Mouse (Mus musculus): ENCODE results near the gene Lyzl6. TPM values are rescaled to one million over a fixed set of nuclear protein-coding genes. Genes with fewer than 3 reads are reported as not detected.
"Not testable (repeated sequence)": the region's sequence is repeated elsewhere in the genome, so short reads cannot be mapped to it uniquely, and the experiment has no call there.

Lyzl6 gene
- polyA plus RNA-seq (2015; fragmentation: Nextera tagmentation; extraction: Ambion mirVana), result not detected in 2 replicates

DNA sequence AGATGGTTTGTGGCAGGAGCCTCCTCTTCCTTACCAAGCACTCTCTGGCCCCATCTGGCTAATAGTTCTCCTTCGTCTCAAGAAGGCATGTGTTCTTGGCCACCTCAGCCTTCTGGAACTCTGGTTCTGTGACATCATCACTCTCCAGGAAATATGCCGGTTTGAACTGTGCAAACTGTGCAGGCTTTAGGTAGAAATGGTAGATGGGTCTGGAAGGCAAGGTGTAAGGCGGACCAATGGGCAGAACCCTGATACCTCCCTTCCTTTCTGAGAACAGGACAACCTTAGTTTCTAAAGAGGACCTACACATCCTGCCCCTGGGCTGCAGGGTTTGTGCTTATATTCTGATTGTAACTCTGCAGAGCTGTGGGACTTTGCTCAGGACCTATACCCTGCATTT is at the start of gene Lyzl6:
Gene Lyzl6, minus strand, starts transcription at position 101 of the 400 bp plus-strand sequence.
- Histone ChIP-seq H3K4me1 (no peaks in the 10 kb centered on the region; the same call in 1 of the 2 replicates), H3K4me3 (no peak within 1 kb of the TSS), H3K4me2 (peak within 1 kb of the TSS; percentile 14; the same call in 1 of the 2 replicates), H3K36me3 (replicated peaks) (no peaks in the 10 kb centered on the region), H3K27ac (no peak within 1 kb of the TSS), H3K27me3 (replicated peaks) (peaks cover 10% of the 10 kb centered on the region; the same call in 1 of the 2 replicates), H3K9ac (no peak within 1 kb of the TSS), H3K9me3 (no peaks in the 10 kb centered on the region)
- WGBS, result 85% methylated on average over 3 of the region's 3 CpGs
- no peak for ATAC-seq (replicated peaks)

DNA sequence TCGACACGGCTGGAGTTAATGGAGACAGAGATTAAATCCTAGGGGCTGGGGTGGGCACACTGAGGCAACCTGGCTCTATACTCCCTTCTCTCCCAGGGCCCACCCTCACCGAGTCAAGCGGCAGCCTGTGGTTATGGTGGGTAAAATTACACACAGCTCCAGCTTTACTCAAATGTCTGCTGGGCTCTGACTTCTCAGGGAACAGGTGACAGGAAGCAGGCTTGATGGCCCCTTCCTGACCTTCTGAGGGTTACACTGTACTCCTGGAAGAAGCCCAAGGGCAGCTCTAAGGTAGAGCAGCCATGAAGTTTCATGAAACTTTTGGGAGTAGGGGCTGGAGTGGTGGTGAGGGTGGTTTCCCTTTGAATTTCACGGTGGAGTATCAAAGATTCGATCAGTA is 48.0 kb upstream of the Lyzl6 start:
- no peaks in the 10 kb centered on the region for H3K27me3 ChIP-seq (replicated peaks)
- no peak for ATAC-seq (replicated peaks)
- no peaks in the 10 kb centered on the region for H3K4me1 ChIP-seq
- peaks cover 51% of the 10 kb centered on the region for H3K36me3 ChIP-seq (replicated peaks)
- no peak overlapping the region for H3K9ac ChIP-seq
- no peak overlapping the region for H3K4me3 ChIP-seq
- WGBS, result 93% methylated on average over 6 of the region's 6 CpGs
- H3K27ac ChIP-seq, result no peak overlapping the region
- H3K4me2 ChIP-seq, result no peak overlapping the region
- H3K9me3 ChIP-seq, result no peaks in the 10 kb centered on the region

DNA sequence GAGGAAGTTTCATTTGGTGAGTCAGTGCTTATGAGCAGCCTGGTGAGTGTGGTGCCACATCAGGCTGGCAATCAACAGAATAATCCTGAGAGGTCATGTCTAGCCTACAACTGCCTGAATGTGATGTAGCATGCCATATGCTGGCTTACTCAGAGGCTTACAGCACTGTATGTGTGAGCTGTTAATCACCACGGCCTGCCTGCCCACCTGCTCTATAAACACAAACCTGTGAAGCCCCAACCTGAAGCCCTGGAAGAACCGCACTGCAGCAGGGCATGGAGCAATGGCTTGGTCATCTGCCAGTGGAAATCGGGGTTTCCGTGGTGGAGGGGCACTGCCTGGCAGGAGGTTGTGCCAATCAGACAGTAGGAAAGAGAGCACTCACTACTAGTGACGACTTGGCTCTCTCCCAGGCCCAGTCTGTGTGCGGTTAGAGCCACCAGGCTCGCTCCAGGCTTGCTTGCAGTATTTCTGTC is 46.6 kb upstream of the Lyzl6 start:
- H3K36me3 ChIP-seq (replicated peaks), result peaks cover 52% of the 10 kb centered on the region
- no peak overlapping the region for H3K4me3 ChIP-seq
- no peaks in the 10 kb centered on the region for H3K4me1 ChIP-seq
- H3K27ac ChIP-seq, result no peak overlapping the region
- H3K4me2 ChIP-seq, result no peak overlapping the region
- H3K9ac ChIP-seq, result no peak overlapping the region
- no peaks in the 10 kb centered on the region for H3K9me3 ChIP-seq
- H3K27me3 ChIP-seq (replicated peaks), result no peaks in the 10 kb centered on the region
- 85% methylated on average over 7 of the region's 7 CpGs for WGBS
- ATAC-seq (replicated peaks), result no peak

DNA sequence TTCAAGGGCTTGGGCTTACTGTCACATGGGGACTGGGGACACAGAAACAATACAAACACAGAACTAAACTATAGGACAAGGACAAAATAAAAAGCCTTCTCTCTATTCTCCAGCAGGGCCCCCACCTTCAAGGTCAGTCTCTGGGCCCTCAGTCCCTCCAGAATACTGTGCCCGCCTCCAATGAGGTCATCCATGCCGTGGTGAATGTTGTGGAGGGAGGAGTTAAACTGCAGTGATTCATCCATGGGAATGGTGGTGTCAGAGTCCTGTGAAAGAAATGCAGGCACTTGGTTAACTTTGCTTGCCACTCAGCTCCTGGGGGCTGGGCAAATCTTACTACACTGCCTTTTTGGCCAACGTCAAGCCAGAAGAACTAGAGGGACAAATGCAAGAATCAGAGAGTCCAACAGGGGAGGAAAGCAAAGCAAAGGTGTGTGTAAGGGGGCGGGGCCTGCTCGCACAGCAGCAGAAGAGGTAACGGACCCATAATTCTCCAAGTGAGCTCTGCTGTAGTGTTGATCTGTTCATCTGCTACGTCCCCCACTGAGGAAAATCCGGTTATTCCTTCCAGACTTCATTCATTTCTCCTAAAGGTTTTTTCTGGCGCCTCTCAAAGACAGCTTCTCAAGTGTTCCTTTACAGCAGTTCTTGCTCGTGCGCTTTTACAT is 45.1 kb upstream of the Lyzl6 start:
- H3K9me3 ChIP-seq, result no peaks in the 10 kb centered on the region
- H3K4me3 ChIP-seq, result no peak overlapping the region
- H3K36me3 ChIP-seq (replicated peaks), result peaks cover 62% of the 10 kb centered on the region
- 87% methylated on average over 11 of the region's 11 CpGs for WGBS
- H3K27me3 ChIP-seq (replicated peaks), result no peaks in the 10 kb centered on the region
- ATAC-seq (replicated peaks), result no peak
- no peak overlapping the region for H3K27ac ChIP-seq
- H3K4me1 ChIP-seq, result no peaks in the 10 kb centered on the region
- H3K9ac ChIP-seq, result no peak overlapping the region
- no peak overlapping the region for H3K4me2 ChIP-seq

DNA sequence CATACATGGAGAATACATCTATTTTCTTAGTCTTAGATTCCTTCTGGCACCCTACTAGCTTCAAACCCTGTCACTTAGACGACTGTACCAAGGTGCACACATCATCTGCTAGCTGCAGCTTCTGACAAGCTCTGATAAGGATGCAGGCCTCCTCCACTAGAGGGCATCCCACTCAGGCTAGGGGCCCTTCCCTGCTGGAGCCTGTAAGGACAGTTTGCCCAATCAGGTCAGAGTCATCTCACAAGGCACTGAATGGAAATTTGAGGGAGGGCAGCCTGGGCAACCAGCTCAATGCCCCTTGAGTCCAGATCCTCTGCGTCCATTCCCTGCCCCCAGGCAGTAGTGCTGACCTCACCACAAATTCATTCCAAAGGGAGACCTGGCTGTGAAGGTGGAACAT is 38.4 kb upstream of the Lyzl6 start:
- not testable (repeated sequence) for H3K9ac ChIP-seq

DNA sequence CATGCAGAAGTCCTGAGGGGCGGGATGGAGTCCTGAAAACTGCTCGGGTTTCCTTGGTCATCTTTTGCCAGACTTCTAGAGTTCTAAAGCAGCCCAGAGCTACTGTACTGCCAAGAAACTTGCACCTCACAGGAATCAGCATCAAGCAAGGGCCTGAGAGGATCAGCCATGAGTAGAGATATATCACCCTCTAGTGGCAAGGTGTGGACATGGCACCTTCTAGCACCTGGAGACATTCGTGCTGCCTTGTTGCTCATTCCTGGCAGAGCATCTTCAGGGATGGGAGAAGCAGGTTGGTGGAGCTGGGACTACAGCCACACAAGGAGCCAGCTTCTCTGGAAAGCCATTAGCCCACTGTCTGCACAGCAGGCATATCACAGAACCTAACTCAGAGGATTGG is 36.9 kb upstream of the Lyzl6 start:
- peak; percentile 67; the same call in 1 of the 2 replicates for ATAC-seq (replicated peaks)
- H3K4me2 ChIP-seq, result no peak overlapping the region
- peaks cover 23% of the 10 kb centered on the region for H3K36me3 ChIP-seq (replicated peaks)
- H3K9ac ChIP-seq, result no peak overlapping the region
- no peaks in the 10 kb centered on the region for H3K4me1 ChIP-seq
- no peak overlapping the region for H3K4me3 ChIP-seq
- H3K27ac ChIP-seq, result no peak overlapping the region
- no peaks in the 10 kb centered on the region for H3K9me3 ChIP-seq
- no peaks in the 10 kb centered on the region for H3K27me3 ChIP-seq (replicated peaks)
- WGBS, result 38% methylated on average over 3 of the region's 3 CpGs

More for the DNA sequence above, 38.4 kb upstream of the Lyzl6 start:
- not testable (repeated sequence) for H3K4me3 ChIP-seq; H3K4me2 ChIP-seq; H3K4me1 ChIP-seq; ATAC-seq (replicated peaks); H3K27ac ChIP-seq; H3K9me3 ChIP-seq; H3K27me3 ChIP-seq (replicated peaks)
- peaks cover 28% of the 10 kb centered on the region for H3K36me3 ChIP-seq (replicated peaks)
- WGBS, result 37% methylated on average over 2 of the region's 2 CpGs

DNA sequence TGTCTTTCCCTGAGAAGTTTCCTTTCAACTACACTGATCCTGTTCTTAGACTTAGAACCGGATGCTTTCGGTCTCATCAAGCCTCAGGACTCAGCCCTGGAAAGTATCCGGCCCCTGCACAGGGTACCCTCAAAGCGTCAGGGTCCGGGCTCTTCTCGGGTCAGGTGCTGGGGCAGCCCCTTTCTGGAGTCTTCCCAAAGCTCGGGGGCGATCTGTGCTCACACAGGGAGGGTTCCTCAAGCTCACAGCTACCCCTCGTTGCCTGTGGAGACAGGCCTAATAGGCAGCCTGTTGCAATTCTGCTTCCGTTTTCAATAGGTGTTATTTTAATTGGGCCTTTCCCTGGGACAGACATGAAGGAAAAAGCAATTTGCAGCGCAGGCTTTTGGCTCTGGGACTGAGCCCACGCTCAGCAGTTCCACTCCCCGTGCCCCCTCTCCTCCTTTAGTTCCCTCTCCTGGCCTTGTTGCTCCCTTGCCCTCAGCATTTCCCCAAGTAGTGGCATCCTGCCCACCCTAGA is 28.3 kb upstream of the Lyzl6 start:
- Histone ChIP-seq H3K4me2 (no peak overlapping the region), H3K9me3 (no peaks in the 10 kb centered on the region), H3K4me3 (no peak overlapping the region), H3K4me1 (peaks cover 28% of the 10 kb centered on the region), H3K27ac (no peak overlapping the region), H3K36me3 (replicated peaks) (no peaks in the 10 kb centered on the region), H3K9ac (no peak overlapping the region), H3K27me3 (replicated peaks) (no peaks in the 10 kb centered on the region)
- ATAC-seq (replicated peaks), result peak; percentile 63; the same call in 1 of the 2 replicates
- WGBS, result 36% methylated on average over 13 of the region's 13 CpGs

DNA sequence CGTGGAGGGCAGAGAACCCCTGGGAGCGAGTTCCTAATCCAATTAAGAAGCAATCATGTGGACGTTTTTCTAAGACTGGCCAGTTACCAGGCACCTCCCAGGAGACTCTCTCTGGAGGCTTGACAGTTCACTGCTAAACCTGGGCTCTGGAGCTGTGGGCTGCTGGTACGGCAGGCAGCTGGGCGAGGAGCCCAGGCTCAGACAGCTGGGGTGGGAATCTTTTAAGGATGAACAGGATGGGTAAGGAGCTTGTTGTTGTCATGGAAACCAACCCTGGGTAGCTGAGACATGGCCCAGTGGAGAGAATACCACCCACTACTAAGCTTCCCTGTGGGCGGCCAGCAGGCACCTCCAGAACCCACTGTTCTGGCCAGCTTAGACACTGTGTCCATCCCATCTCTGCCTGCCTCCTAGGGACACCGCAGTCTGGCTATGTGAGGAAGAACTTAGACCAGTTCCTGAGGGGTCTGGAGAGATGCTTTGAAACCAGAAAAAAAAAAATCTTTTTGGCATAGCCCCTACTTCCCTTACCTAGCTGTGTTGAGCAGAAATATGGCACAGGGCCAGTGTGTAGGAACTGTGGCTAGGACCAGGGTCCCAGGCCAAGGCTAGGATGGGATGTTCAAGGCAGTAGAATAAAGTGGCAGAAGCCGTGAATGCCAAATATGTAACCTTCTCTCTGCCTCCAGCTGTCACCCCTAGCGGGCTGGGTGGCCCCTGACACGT is 27.7 kb upstream of the Lyzl6 start:
- ATAC-seq (replicated peaks), result peak; percentile 91
- Histone ChIP-seq H3K27me3 (replicated peaks) (no peaks in the 10 kb centered on the region; the same call in 1 of the 2 replicates), H3K4me3 (no peak overlapping the region), H3K4me2 (no peak overlapping the region), H3K9ac (no peak overlapping the region), H3K36me3 (replicated peaks) (no peaks in the 10 kb centered on the region), H3K27ac (peak overlapping the region; percentile 11), H3K9me3 (no peaks in the 10 kb centered on the region), H3K4me1 (peaks cover 28% of the 10 kb centered on the region)
- WGBS, result 11% methylated on average over 10 of the region's 10 CpGs

DNA sequence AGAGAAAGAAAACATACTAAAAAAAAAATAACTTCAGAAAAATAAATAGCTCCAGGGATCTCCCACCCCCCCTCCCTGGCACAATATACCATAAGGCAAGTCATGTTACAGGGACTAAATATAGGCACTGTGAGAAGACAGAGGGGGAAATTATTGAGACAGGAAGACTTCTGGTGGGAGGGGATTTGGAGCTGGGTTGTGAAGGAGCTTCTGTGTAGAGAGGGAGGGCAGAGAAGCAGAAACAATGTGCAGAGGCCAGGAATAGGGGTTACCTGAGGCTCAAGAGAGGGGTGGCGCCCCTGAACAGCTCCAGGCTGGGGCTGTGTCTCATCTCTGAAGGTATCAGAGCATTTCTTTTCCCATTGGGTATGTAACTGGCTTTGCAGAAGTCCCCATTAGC is 27.0 kb upstream of the Lyzl6 start:
- Histone ChIP-seq H3K4me2 (no peak overlapping the region), H3K36me3 (replicated peaks) (no peaks in the 10 kb centered on the region), H3K4me1 (peaks cover 28% of the 10 kb centered on the region), H3K9me3 (no peaks in the 10 kb centered on the region), H3K27me3 (replicated peaks) (no peaks in the 10 kb centered on the region; the same call in 1 of the 2 replicates), H3K27ac (peak overlapping the region; percentile 11), H3K9ac (no peak overlapping the region; the same call in 1 of the 2 replicates), H3K4me3 (no peak overlapping the region)
- ATAC-seq (replicated peaks), result no peak; the same call in 1 of the 2 replicates
- WGBS, result 63% methylated on average over 1 of the region's 1 CpGs

DNA sequence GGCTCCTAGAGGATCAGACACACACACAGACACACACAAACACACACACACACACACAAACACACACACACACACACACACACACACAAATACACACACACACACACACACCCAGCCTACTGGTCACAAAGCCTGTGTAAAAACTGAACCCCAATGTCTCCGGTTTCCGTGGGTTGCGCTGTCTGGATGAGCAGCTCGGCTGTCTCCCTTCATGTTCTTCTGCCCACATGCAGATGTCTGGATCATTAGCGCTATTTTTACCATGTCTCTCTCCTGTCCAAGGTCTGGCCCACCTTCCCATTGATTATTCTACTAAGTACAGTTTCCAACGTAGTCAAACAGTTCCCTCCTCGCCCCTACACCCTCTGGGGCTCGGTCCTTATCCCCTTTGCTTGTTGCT is 24.4 kb upstream of the Lyzl6 start:
- no peaks in the 10 kb centered on the region; the same call in 1 of the 2 replicates for H3K27me3 ChIP-seq (replicated peaks)
- H3K27ac ChIP-seq, result no peak overlapping the region
- H3K4me2 ChIP-seq, result no peak overlapping the region
- H3K4me1 ChIP-seq, result peaks cover 28% of the 10 kb centered on the region
- no peaks in the 10 kb centered on the region for H3K36me3 ChIP-seq (replicated peaks)
- H3K9ac ChIP-seq, result no peak overlapping the region
- H3K9me3 ChIP-seq, result no peaks in the 10 kb centered on the region
- no peak for ATAC-seq (replicated peaks)
- WGBS, result 80% methylated on average over 8 of the region's 8 CpGs
- H3K4me3 ChIP-seq, result no peak overlapping the region

DNA sequence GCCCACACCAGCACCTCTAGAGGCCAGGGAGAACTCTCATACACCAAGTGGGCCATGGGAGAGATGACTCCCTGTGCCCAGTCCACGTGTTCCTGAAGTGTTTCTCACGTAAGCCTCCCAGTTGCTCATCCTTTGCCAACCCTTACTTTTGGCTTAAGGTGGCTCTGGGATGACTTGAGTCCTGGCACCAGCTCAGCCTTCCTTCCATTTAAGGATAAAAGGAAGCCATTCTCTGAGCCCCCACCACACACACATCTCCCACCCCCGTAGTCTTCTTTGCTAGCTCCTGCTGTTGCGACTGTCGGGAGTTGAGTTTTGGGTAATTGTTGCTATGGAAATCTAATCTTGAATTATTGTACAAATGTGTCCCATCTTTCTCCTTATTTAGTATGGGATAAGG is 23.9 kb upstream of the Lyzl6 start:
- peaks cover 28% of the 10 kb centered on the region for H3K4me1 ChIP-seq
- no peak overlapping the region for H3K27ac ChIP-seq
- no peak overlapping the region for H3K4me3 ChIP-seq
- no peak for ATAC-seq (replicated peaks)
- no peaks in the 10 kb centered on the region for H3K36me3 ChIP-seq (replicated peaks)
- no peaks in the 10 kb centered on the region; the same call in 1 of the 2 replicates for H3K27me3 ChIP-seq (replicated peaks)
- 77% methylated on average over 5 of the region's 5 CpGs for WGBS
- H3K9ac ChIP-seq, result no peak overlapping the region
- H3K9me3 ChIP-seq, result no peaks in the 10 kb centered on the region
- H3K4me2 ChIP-seq, result no peak overlapping the region

DNA sequence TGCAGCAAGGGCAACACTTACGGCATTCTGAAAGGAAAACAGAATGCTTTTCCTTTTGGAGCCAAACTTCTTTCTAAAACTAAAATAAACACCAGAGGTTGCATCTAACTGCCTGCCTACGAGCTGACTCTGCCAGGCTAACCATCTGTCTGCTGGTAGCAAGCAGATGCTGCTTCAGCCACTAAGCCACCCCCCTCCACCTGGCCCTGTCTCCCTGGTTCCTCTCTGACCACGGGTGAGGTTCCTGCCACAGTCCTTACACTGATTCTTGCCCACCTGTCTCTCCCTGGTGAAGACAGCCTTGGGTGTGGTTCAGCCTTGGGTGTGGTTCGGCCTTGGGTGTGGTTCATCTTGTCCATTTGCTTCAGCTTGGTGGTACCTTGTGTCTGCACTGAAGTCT is 23.2 kb upstream of the Lyzl6 start:
- Histone ChIP-seq H3K4me2 (no peak overlapping the region), H3K4me3 (no peak overlapping the region), H3K9ac (no peak overlapping the region), H3K4me1 (peaks cover 23% of the 10 kb centered on the region), H3K9me3 (no peaks in the 10 kb centered on the region), H3K27me3 (replicated peaks) (no peaks in the 10 kb centered on the region; the same call in 1 of the 2 replicates), H3K27ac (no peak overlapping the region), H3K36me3 (replicated peaks) (no peaks in the 10 kb centered on the region)
- WGBS, result 66% methylated on average over 4 of the region's 4 CpGs
- no peak for ATAC-seq (replicated peaks)
